Mouse (Mus musculus) bone marrow macrophage, adult 2 months (primary cell): Measurements from ENCODE around the gene Olfr263. TPM values are rescaled to one million over a fixed set of nuclear protein-coding genes. Genes with fewer than 3 reads are reported as not detected.
A peak's percentile ranks its signal among the peaks of the same experiment; 100 is the strongest.
"Not testable (repeated sequence)": the region's sequence is repeated elsewhere in the genome, so short reads cannot be mapped to it uniquely, and the experiment has no call there.

Source experiments
- H3K27ac ChIP-seq: 2 replicates; pipeline ENCODE4 v1.5.1; 2012; ENCODE audit warnings: low read depth, low read length; ENCODE audit not compliant: insufficient read depth
- H3K4me1 ChIP-seq: 2 replicates; pipeline ENCODE4 v1.6.1; 2012; ENCODE audit warnings: low read length; ENCODE audit not compliant: control insufficient read depth, insufficient read depth
- H3K4me3 ChIP-seq: 2 replicates; pipeline ENCODE4 v1.5.1; 2012; ENCODE audit warnings: mild to moderate bottlenecking, low read length, moderate library complexity; ENCODE audit not compliant: insufficient read depth
- CTCF ChIP-seq: IDR thresholded peaks from 2 replicates; pipeline ENCODE4 v1.5.1; 2012; ENCODE audit warnings: low read depth, mild to moderate bottlenecking, low read length, moderate library complexity
- POLR2A ChIP-seq: IDR thresholded peaks from 2 replicates; pipeline ENCODE4 v1.6.1; 2012; ENCODE audit warnings: mild to moderate bottlenecking, low read depth, low read length, borderline replicate concordance
- polyA plus RNA-seq: library from polyadenylated mRNA; stranded (reverse); fragments of >200 nt; gene quantifications from 2 replicates; pipeline ENCODE4 v1.2.4, GENCODE M21; 2012; ENCODE audit not compliant: missing spikeins, insufficient read depth, insufficient read length

The Olfr263 gene
- polyA plus RNA-seq, result not detected in 2 replicates

DNA sequence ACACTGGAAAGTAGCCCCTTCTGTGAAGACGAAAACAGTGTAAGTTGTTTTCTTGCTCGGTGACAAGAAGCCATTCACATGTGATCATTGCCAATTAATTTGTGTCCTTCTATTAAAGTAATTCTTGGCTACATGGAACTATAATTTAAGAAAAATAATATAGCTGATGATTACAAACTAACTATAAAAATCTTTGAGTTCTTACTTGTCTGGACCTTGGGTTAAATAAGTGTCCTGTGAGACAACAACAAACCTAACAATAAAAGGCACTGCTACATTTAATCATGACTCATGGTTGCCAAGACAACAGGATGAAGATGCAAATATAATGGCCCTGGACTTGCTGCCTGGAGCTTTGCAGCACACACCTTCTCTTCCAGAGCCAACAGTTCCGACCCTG is at the start of gene Olfr263:
Gene Olfr263, plus strand, starts transcription at position 301 of the 400 bp plus-strand sequence.
- not testable (repeated sequence) for H3K4me1 ChIP-seq, H3K4me3 ChIP-seq

GRCm38 (mm10) chr13:21082686-21083085 is 46.8 kb upstream of the Olfr263 start:
- Histone ChIP-seq H3K27ac (no peak overlapping the region), H3K4me3 (no peak overlapping the region), H3K4me1 (no peaks in the 10 kb centered on the region)
- TF ChIP-seq CTCF (no peak), POLR2A (no peak)

More for the DNA sequence above, at the start of gene Olfr263:
- not testable (repeated sequence) for H3K27ac ChIP-seq

DNA sequence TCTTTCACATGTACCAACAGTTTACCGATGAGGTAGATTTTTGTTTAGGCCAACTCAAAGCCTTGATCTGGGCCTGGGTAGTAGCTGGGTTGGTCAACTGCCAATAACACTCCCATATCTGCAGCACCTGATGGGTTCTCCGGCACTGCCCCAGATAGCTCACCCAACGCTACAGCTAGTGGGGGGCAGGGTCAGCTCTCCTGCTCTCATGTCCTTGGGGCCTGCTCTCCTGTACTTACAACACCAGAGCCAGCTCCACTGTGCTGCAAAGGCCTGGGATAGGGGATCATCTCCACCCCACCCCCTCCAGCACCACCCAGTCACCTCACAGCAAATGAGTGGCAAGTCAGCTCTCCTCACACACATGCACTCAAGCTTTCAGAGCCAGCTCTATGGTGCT is 19.7 kb upstream of the Olfr263 start:
- no peaks in the 10 kb centered on the region for H3K4me1 ChIP-seq
- no peak overlapping the region for H3K27ac ChIP-seq
- no peak overlapping the region for H3K4me3 ChIP-seq
- TF ChIP-seq CTCF, result no peak

DNA sequence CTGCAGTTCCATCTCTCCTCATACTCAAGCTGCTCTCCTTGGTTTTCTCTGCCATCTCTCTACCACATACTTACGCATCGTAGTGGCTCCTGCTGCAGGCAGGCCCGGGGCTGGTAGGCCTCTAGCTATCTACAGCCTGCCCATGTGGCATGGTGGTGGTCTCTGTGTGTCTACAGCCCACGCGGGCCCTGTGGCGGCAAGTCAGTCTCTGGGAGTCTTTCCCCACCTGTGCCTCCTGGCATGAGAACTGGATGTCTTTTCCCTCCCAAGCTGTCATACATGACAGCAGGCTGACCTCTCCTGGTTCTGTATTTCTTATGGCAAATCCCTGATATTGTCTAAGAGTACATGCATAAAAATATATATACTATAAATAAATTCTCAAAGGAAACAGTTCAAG is 19.0 kb upstream of the Olfr263 start:
- TF ChIP-seq POLR2A (no peak), CTCF (no peak)
- Histone ChIP-seq H3K27ac (no peak overlapping the region), H3K4me1 (no peaks in the 10 kb centered on the region), H3K4me3 (no peak overlapping the region)

DNA sequence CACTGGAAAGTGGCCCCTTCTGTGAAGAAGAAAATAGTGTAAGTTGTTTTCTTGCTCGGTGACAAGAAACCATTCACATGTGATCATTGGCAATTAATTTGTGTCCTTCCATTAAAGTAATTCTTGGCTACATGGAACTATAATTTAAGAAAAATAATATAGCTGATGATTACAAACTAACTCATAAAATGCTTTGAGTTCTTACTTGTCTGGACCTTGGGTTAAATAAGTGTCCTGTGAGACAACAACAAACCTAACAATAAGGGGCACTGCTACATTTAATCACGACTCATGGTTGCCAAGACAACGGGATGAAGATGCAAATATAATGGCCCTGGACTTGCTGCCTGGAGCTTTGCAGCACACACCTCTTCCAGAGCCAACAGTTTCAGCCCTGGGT is 18.3 kb upstream of the Olfr263 start, which contains the start of gene Olfr1369-ps1:
Gene Olfr1369-ps1, plus strand, starts transcription at position 301 of the 400 bp plus-strand sequence.
- not testable (repeated sequence) for H3K27ac ChIP-seq, H3K4me3 ChIP-seq, H3K4me1 ChIP-seq

DNA sequence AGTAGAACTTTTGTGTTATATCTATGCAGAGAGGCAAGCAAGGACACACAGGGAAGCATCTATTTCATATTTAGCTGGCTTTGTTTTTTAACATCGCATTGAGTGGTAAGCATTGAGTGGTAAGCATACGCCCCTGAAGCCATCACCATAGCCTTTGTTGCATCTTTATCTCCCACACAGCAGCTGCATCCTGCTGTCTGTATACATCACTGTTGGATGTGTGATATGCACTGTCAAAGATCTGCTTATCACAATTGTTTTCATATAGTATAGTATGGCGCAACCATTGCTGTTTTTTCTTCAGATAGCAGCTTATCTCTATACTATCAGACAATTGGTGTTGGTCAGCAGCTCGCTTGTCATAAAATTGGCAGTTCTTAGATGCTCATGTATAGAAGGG is 15.3 kb upstream of the Olfr263 start:
- no peak for TF ChIP-seq CTCF
- TF ChIP-seq POLR2A, result no peak
- Histone ChIP-seq H3K4me1 (no peaks in the 10 kb centered on the region), H3K27ac (no peak overlapping the region), H3K4me3 (no peak overlapping the region)

GRCm38 (mm10) chr13:21142421-21142820 is 13.0 kb downstream of the Olfr263 start:
- no peak overlapping the region for H3K4me3 ChIP-seq
- TF ChIP-seq POLR2A, result no peak
- no peak for TF ChIP-seq CTCF
- H3K4me1 ChIP-seq, result no peaks in the 10 kb centered on the region
- H3K27ac ChIP-seq, result no peak overlapping the region

GRCm38 (mm10) chr13:21145767-21146166 is 16.3 kb downstream of the Olfr263 start, which contains the start of gene Olfr1368:
Gene Olfr1368 (minus strand): TSS chr13:21145867.
- no peak within 1 kb of the TSS for H3K4me3 ChIP-seq
- TF ChIP-seq POLR2A, result no peak
- no peak for TF ChIP-seq CTCF
- no peak within 1 kb of the TSS for H3K27ac ChIP-seq
- H3K4me1 ChIP-seq, result no peaks in the 10 kb centered on the region

GRCm38 (mm10) chr13:21155888-21156287 is 26.4 kb downstream of the Olfr263 start:
- peaks cover 4% of the 10 kb centered on the region; the same call in 1 of the 2 replicates for H3K4me1 ChIP-seq
- H3K4me3 ChIP-seq, result no peak overlapping the region

GRCm38 (mm10) chr13:21158071-21158470 is 28.6 kb downstream of the Olfr263 start:
- H3K4me3 ChIP-seq, result peak overlapping the region; percentile 40; the same call in 1 of the 2 replicates
- TF ChIP-seq POLR2A (no peak), CTCF (no peak)
- no peak overlapping the region for H3K27ac ChIP-seq
- peaks cover 4% of the 10 kb centered on the region; the same call in 1 of the 2 replicates for H3K4me1 ChIP-seq

More at GRCm38 (mm10) chr13:21155888-21156287, 26.4 kb downstream of the Olfr263 start:
- H3K27ac ChIP-seq, result no peak overlapping the region
- no peak for TF ChIP-seq POLR2A
- no peak for TF ChIP-seq CTCF
